Comparison of ENCODE assay signal across 11 mouse cellular contexts in the genomic region with DNA sequence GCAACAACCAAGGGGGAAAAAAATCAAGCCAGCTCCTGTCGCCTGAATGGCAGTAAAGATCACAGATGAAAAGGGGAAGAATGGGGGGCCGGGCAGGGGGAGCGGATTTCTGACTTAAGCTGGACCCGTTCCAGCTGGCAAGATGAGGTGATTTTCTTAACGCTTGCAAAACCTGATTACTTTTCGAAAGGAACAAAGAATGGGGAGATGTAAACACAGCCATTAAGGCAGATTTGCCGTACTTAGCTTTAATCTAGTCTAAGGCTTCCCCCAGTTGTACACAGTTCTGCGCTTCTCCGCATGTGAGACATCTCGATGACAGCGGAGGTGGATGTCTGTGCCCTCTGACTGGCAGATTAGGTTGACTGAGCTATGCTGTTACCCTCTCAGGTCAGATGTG.
DNase-seq lines count a peak whose midpoint lies in the region; ATAC-seq lines count a peak whose summit lies in the region.
"Had no signal": no experiment of that assay in that cellular context is flagged by ENCODE, and none has a peak within 500 bp of the region (broad histone marks: within the 10 kb centered on the region; RNA-seq: fewer than 3 reads in every experiment).

No protein-coding gene starts in this region.

- no peaks in the 10 kb centered on the region for H3K27me3 ChIP-seq in lung, embryonic 15.5 days
- no peaks in the 10 kb centered on the region for H3K27me3 ChIP-seq in forebrain, embryonic 14.5 days (replicated peaks; ENCODE audit: control insufficient read depth, insufficient read depth, low read length)
- no peaks in the 10 kb centered on the region for H3K27me3 ChIP-seq in intestine, embryonic 16.5 days (replicated peaks; ENCODE audit: control insufficient read depth, insufficient read depth, low read length)

- peaks cover 10% of the 10 kb centered on the region for H3K4me1 ChIP-seq in lung, embryonic 15.5 days
- H3K4me1 ChIP-seq in forebrain, embryonic 14.5 days (ENCODE audit: control insufficient read depth, insufficient read depth, low read length), result peaks cover 8% of the 10 kb centered on the region; the same call in 1 of the 2 replicates
- peaks cover 3% of the 10 kb centered on the region for H3K4me1 ChIP-seq in intestine, embryonic 16.5 days (ENCODE audit: control insufficient read depth, insufficient read depth, low read length)

- no peak for ATAC-seq in lung, embryonic 15.5 days (ENCODE audit: borderline replicate concordance, extremely low read depth, low FRiP score, low TSS enrichment)
- ATAC-seq in forebrain, embryonic 14.5 days, result peak; percentile 61; the same call in 1 of the 2 replicates
- ATAC-seq in intestine, embryonic 16.5 days, result no peak

- WGBS in lung, embryonic 15.5 days, result 13% methylated on average over 11 of the region's 11 CpGs
- 4% methylated on average over 11 of the region's 11 CpGs for WGBS in forebrain, embryonic 14.5 days
- 36% methylated on average over 11 of the region's 11 CpGs for WGBS in intestine, embryonic 16.5 days

- H3K36me3 ChIP-seq in lung, embryonic 15.5 days, result no peaks in the 10 kb centered on the region
- H3K36me3 ChIP-seq in forebrain, embryonic 14.5 days (ENCODE audit: control insufficient read depth, insufficient read depth, low read length), result no peaks in the 10 kb centered on the region
- H3K36me3 ChIP-seq in intestine, embryonic 16.5 days (ENCODE audit: control insufficient read depth, insufficient read depth, low read length), result no peaks in the 10 kb centered on the region

- H3K9ac ChIP-seq in lung, embryonic 15.5 days, result no peak overlapping the region
- no peak overlapping the region for H3K9ac ChIP-seq in forebrain, embryonic 14.5 days (ENCODE audit: low read length)
- 0 out of 2 replicates have a peak overlapping the region, but pooled peaks have one; percentile 11 for H3K9ac ChIP-seq in intestine, embryonic 16.5 days (ENCODE audit: low read depth, low read length)

- DNase-seq in lung, postnatal 25 days (ENCODE audit: low spot score), result no peak
- DNase-seq in forebrain, embryonic 14.5 days (ENCODE audit: low spot score), result peak; percentile 68
- peak; percentile 23 for DNase-seq in retina, embryonic 14.5 days (ENCODE audit: low spot score)
- no peak for DNase-seq in adrenal gland, postnatal 10 days
- no peak for DNase-seq in liver
- no peak for DNase-seq in right cerebral cortex, postnatal 25 days
- DNase-seq: heart, adult 2 months; heart, postnatal 4 days had no signal

- H3K4me3 ChIP-seq in lung, embryonic 15.5 days, result no peak overlapping the region
- H3K4me3 ChIP-seq in forebrain, embryonic 14.5 days (ENCODE audit: low read depth, low read length), result no peak overlapping the region
- H3K4me3 ChIP-seq in intestine, embryonic 16.5 days (ENCODE audit: low read length), result no peak overlapping the region
- H3K4me3 ChIP-seq: heart, adult 2 months had no signal

- no peaks in the 10 kb centered on the region for H3K9me3 ChIP-seq in lung, embryonic 15.5 days
- H3K9me3 ChIP-seq in forebrain, embryonic 14.5 days (replicated peaks; ENCODE audit: control insufficient read depth, low read length), result no peaks in the 10 kb centered on the region
- H3K9me3 ChIP-seq in intestine, embryonic 16.5 days (ENCODE audit: control insufficient read depth, low read length), result no peaks in the 10 kb centered on the region

- no peak overlapping the region for H3K27ac ChIP-seq in lung, embryonic 15.5 days
- H3K27ac ChIP-seq in forebrain, embryonic 14.5 days (ENCODE audit: low read depth, low read length), result no peak overlapping the region
- H3K27ac ChIP-seq in intestine, embryonic 16.5 days (ENCODE audit: low read length), result no peak overlapping the region
- H3K27ac ChIP-seq: heart, adult 2 months; macrophage had no signal

- peak overlapping the region; percentile 42 for H3K4me2 ChIP-seq in lung, embryonic 15.5 days
- H3K4me2 ChIP-seq in forebrain, embryonic 14.5 days (ENCODE audit: low read length), result peak overlapping the region; percentile 36
- H3K4me2 ChIP-seq in intestine, embryonic 16.5 days (ENCODE audit: low read depth, low read length), result peak overlapping the region; percentile 22; the same call in 1 of the 2 replicates

Comparison
In these comparisons a context has a peak if more than half of its experiments do, and no peak if none do; other contexts are left out.
1. DNase-seq: peak in forebrain, embryonic 14.5 days (single experiment) and retina, embryonic 14.5 days (single experiment); none in lung, postnatal 25 days (single experiment), adrenal gland, postnatal 10 days (single experiment), liver (single experiment) and right cerebral cortex, postnatal 25 days (single experiment).
2. Peak in every context shown above with its lines, with median percentiles within 50 percentile points of each other: H3K4me2 ChIP-seq.